Mouse (Mus musculus): Measurements from ENCODE around the gene 1700023F06Rik.

The 1700023F06Rik gene

DNA sequence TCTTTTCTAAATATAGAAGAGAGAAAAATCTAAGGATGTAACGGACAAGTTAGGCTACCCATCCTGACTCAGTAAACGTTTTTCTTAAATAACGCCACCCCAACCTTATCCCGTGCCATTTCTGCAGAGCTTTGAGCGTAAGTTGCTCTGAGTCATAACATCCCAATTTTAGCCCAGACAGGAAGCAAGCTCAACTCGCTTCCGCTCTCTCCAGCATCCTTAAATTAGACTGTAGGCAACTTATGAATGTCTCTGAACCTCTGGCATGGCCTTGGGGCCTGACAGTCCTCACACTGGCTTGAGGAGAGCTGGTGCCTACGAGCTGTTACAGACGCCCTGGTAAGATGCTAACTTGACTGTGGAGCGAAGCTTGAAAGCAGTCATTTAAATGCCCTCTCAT lies 15.1 kb upstream of the 1700023F06Rik start:
- CTCF ChIA-PET, result interaction anchor here (0.7 kb wide), 1 partner anchor 78 kb away, joined by 4 read pairs; no protein-coding TSS in a partner anchor

DNA sequence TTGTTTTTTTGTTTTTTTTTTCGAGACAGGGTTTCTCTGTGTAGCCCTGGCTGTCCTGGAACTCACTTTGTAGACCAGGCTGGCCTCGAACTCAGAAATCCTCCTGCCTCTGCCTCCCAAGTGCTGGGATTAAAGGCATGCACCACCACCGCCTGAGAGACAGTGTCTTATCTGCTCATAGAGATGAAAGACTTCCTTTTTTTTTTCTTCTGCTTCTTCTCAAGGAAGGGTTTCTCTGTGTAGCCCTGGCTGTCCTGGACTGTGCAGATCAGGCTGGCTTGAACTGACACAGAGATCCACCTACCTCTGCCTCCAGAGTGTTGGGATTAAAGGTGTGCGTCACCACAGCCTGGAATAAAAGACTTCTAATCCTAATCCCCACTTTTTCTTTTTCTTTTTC lies 14.4 kb upstream of the 1700023F06Rik start:
- CTCF ChIA-PET, result interaction anchor here (0.7 kb wide), 1 partner anchor 78 kb away, joined by 4 read pairs; no protein-coding TSS in a partner anchor

DNA sequence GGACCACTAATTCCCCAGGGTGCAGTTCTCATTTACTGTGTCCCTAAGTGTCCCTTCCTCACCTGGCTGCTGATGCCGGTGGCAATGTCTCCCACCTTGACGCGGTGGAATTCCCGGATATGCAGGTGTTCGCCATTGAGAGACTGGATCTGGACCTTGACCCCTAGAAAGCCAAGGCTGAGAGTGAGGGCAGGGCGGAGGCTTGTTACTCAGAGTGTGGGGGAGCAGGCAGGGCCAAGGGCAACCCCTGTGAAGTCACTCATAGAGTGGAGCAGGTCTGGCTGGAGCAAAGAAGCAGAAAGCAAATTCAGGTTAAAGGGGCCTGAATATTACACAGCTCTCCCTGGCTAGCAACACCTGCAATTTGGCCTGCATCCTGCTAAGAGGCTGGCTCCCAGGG lies 13.1 kb upstream of the 1700023F06Rik start:
- CTCF ChIA-PET, result interaction anchor here (0.7 to 1.3 kb wide), 2 partner anchors 14 to 106 kb away, joined by 4 to 7 read pairs; no protein-coding TSS in a partner anchor

DNA sequence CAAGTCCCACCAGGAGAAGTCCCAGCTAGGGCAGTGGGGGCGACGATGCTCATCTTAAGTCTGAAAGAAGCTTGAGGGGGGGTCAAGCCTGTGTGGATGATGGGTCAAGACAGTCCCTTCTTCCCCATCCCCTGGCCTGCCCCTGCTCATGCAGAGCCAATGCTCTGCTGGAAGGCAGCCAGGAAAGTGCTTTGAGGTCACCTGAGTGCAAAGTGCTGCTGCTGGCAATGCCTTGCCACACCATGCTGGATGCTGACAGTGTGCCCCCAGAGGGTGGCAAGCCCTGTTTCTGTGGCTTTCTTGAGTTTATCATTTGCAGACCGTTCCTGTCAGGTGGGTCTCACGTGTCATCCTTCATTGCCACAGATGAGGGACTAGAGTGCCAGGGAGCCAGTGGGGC lies 11.6 kb upstream of the 1700023F06Rik start:
- CTCF ChIA-PET, result no interaction called here

DNA sequence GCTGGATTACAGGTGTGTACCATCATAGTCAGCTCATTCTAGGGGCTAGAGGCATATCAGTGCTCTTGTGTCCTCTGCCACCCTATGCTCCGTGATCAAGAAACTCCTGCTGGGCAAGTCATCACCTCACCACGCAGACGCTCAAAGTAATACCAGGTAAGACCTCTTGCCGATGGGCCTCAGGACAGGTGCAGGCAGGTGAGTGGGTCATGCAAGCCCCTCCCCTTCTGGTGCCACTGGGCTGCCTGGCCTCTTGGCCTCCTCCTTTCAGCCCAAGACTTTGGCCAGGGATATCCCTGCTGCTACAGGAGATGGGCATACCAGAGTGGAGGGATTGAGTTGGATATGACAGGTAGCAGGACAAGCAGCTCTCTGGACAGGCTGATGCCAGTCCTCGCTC lies 10.9 kb upstream of the 1700023F06Rik start:
- CTCF ChIA-PET, result interaction anchor here (0.8 to 1.2 kb wide), 2 partner anchors 14 to 70 kb away, joined by 3 read pairs; no protein-coding TSS in a partner anchor

DNA sequence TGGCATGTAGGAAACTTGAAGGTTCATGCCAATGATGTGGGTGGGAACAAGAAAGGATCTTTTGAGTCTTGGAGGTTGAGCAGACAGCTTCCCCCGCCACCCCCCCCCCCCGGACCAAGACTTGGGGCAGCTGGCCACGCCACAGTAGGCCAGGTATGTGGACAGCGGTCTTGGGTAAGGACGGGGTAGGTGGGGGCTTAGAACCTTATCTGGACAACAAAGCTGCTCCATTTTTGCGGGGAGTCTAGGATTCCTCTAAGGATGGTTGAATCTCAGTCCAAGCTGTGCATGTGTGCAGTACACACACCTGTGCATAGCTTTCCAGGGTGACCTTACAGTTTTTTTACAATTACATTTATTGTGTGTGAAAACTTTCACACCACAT lies 10.2 kb upstream of the 1700023F06Rik start:
- CTCF ChIA-PET, result interaction anchor here (0.6 to 1.2 kb wide), 3 partner anchors 15 to 75 kb away, joined by 3 read pairs; no protein-coding TSS in a partner anchor

DNA sequence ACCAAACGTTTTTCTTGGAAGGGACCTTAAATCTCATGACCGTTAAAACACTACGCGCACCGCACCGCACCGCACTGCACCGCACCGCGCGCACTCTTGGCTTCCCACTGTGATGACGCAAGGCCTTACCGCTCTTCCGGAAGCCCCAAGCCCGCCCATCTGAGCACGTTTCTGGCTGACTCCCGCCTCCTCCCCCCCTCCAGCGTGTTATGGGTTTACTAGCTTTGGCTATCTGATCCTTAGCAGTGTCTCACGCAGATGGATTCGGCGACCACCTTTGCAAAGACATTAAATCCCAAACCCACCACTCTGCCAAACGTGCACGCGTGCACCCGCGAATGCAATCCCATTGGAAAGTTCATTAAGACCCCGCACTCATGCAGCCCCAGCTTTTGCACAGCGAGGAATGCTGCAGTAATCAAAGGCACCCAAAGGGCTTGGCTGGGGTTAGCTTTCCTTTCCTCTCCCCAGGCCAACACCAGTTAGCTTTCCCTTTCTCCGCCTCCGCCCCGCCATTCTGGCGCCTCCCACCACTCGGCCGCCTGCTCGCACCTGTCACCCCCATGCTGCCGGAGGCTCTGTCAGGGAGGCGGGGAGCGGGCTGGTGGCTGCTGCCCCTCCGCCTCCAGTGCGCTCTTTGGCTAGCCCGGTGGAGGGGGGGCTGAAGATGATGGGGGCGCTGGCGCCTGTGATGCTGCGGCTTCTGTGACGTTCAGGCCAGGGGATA lies 9.6 kb upstream of the 1700023F06Rik start, which contains the start of gene Spata32:
Spata32 (minus strand) TSS at position 643 of the 727 bp plus-strand sequence.
- CTCF ChIA-PET, result interaction anchor here (0.8 kb wide), 1 partner anchor 116 kb away, joined by 3 read pairs; no protein-coding TSS in a partner anchor

DNA sequence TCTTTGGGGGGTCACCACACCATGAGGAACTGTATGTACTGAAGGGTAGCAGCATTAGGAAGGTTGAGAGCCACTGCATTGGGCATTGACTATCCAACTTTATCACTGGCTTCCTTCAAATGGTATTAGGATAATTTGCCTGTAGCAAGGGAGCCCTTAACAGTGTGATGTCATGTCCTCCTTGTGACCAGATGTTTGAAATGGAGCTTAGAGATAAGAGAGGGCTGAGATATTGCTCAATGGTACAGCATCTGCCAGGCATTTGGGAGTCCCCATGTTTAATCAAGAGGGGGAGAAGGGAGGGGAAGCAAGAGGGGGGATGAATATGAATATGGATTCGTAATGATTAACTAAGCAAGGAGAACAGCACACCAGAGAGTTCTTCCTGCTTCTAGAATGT lies 7.0 kb upstream of the 1700023F06Rik start:
- CTCF ChIA-PET, result no interaction called here

DNA sequence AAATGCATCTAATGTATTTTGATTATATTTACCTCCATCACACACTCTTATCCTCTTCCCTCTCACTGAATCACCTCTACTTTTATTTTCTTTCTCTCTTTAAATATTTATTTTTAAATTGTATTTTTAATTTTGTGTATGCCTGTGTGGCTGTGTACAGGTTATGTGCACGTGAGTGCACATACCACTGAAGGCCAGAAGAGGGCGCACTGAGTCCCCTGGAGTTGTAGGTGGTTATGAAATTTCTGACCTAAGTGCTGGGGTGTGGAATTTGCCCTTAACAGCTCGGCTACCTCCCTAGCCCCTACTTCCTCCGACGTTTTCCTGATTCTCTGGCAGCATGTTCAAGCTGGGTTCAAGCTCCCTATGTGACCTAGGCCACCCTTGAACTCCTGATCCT lies 5.4 kb upstream of the 1700023F06Rik start:
- CTCF ChIA-PET, result no interaction called here

DNA sequence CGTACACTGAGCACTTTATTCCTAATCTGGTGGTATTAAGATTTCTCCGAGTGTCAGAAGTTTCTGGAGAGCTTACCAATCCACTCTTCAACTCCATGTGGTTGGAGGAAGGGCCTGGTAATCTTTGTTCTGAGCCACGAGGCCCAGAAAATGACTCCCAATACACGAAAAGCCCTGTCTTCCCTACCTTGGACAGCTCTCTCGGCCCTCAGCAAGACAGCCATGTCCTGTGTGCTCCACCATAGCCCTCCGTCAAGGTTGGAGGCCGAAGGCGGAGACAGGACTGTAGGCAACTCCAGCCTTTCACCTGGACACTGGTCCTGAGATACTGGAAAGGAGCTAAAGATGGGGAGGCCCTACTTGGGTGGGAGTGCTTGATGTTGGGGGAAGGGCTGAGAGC lies 1.9 kb upstream of the 1700023F06Rik start:
- CTCF ChIA-PET, result no interaction called here

DNA sequence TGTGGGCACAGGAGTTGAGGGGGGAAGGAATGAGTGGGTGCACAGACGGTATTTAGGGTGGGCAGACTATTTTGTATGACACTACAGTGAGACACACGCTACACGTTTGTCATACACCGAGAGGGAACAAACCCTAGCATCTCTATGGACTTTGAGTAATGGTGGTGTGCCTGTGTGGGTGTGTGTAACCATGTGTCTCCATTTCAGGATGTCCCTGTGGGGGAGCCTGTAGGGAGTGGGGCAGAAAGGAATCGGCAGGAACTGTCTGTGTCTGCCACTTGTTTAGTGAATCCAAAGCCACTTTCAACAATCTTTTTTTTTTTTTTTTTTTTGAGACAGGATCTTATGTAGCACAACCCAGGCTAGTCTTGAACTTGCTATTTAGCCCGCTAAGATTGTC lies 2.2 kb downstream of the 1700023F06Rik start:
- CTCF ChIA-PET, result interaction anchor here (0.6 kb wide), 1 partner anchor 149 kb away, joined by 27 read pairs; no protein-coding TSS in a partner anchor

DNA sequence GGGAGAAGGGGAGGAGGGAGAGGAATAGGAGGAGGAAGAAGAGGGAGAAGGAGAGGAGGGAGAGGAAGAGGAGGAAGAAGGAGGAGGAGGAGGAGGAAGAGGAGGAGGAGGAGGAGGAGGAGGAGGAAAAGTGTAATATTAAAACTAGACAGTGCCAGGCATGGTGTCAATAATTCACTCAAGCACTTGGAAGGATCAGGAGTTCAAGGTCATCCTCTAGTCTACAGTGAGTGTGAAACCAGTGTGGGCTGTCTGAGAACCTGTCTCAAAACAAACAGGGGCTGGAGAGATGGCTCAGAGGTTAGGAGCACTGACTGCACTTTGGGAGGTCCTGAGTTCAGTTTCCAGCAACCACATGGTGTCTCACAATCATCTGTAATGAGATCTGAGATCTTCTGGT lies 6.0 kb downstream of the 1700023F06Rik start:
- CTCF ChIA-PET, result no interaction called here

DNA sequence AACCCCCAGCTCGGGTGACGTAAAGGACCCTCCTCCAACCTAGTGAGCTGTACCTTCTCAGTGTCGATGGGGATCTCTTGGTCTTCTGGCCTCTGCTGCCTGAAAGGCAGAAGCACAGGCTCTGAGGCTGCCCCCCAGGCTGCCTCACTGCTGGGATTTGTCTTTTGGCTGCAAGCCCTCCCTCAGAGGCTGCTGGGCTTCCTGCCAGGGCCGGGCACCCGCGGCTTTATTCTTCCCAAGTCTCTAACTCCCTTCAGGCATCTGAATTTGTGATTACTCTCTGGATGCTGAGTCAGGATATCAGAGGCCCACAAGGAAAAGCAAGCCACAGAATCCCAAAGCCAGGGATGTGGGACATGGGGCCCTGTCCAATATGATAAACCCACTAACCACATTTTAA lies 6.7 kb downstream of the 1700023F06Rik start:
- CTCF ChIA-PET, result no interaction called here

DNA sequence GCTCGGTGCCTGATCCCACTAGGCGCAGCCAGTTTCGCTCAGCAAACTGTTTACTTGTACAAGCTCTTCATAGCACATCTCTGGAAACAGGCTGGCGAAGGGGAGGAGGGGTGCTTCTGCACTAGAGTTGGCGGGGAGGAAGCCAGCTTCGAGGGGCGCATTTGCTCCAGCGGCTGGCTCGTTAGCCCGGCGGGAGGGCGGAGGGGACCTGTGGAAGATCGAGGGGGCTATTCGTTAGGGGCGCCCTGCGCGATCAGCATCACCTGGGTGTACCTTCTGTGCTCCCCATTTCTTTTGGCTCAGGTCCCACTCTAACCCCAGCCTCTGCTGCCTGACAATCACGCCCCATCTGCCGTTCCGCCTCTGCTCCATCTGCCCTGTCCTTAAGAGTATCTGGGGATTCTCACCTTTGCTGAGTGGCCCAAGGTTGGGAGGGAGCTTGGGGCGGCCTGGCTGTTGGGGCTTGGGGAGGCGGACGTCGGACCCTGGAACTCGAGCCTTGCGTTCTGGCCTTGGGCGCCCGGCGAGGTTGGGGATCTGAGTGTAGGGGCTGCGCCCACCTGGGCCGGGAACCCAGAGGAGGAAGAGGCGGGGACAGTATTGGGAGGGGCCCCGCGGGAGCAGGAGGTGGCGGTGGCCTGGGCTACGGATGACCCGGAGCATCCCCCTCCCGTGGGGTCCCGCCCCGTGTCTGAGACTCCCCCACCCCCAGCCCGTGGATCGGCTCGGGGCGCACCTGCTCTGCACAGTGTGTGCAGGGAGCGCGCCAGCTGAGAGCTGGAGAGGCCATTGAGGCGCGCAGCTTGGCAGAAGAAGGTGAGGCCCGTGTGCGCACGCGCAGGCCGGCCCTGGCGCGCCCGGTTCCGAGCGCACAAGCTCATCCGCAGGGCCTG lies 9.2 kb downstream of the 1700023F06Rik start:
- CTCF ChIA-PET, result interaction anchor here (0.6 kb wide), 1 partner anchor 86 kb away, joined by 10 read pairs; no protein-coding TSS in a partner anchor

DNA sequence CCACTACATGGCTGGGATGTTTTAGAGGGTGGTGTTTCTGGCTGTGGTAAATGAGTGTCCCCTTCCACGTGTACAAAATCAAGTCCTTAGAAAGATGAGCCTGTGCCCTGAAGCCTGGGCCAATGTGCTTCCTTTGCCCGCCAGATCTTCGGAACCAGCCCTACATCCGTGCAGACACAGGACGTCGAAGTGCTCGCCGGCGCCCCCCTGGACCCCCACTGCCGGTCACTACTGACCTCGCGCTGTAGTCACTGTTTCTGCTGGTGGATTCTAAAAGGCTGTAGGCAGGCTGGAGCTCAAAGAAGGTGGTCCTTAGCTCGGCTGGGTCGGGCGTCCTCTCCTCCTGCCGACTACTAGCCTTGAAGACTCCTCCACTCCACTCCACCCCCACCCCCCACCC lies 10.0 kb downstream of the 1700023F06Rik start:
- CTCF ChIA-PET, result interaction anchor here (0.6 to 0.7 kb wide), 2 partner anchors 87 to 96 kb away, joined by 4 to 10 read pairs; no protein-coding TSS in a partner anchor

DNA sequence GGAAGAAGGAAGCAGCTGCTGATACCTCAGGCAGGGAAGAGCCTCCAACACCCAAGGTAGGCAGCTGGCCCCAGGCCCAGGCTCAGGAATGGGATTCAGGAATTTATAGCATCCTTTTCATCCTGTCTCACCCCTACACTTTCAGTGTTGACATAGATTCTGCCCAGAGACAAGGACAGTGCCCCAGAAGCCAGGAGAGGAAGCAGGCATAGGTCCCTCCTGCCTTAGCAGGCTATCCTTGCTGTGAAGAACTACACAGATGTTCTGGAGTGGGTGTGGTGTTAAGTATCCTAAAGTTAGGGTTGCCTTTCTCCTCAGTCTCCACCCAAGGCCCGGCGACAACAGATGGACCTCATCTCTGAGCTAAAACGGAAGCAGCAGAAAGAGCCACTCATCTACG lies 11.0 kb downstream of the 1700023F06Rik start:
- CTCF ChIA-PET, result no interaction called here

DNA sequence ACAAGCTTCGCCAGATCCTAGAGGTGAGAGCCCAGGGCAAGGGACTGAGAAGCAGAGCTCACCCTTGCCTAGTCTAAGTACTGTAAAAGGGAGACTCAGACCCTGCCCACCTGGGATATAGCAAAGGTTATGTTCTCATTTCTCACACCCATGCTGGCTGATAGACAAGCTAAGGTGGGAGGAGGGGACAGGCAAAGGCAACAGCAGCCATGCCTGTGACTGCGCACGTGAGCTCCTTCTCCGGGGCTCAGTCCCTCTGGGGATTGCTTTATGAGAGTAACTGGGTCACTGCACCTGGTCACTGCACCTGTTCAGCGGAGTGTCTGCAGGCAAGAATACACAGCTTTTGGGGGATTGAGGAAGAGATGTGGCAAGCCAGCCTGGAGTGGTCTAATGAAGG lies 12.7 kb downstream of the 1700023F06Rik start:
- CTCF ChIA-PET, result interaction anchor here (2.1 kb wide), 1 partner anchor 11 kb away, joined by 7 read pairs; no protein-coding TSS in a partner anchor

DNA sequence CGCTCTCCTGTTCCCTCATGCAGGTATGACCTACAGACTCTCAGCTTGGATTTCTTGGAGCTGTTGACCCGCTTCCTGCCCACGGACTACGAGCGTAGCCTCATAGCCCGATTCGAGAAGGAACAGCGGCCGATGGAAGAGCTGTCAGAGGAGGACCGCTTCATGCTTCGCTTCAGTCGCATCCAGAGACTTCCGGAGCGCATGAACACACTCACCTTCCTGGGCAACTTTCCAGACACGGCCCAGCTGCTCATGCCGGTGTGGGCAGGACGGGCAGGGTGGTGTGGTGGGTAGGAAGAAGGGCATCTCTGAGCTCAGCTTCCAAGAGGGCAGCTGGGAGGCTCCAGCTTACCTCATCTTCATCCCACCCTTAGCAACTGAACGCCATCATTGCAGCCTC lies 13.1 kb downstream of the 1700023F06Rik start:
- CTCF ChIA-PET, result interaction anchor here (2.1 kb wide), 1 partner anchor 10 kb away, joined by 7 read pairs; no protein-coding TSS in a partner anchor

DNA sequence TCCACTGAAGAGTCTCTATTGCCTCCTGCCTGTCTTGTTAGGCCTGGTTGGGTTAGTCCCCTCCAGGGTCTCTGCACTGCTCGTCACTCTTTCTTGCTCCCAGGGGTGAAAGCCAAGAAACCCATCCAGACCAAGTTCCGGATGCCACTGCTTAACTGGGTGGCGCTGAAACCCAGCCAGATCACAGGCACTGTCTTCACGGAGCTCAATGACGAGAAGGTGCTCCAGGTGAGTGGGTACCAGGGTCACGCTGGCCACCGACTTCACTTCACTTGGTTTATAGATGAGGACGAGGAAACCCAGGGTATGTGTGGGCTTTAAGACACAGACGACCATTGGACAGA lies 14.6 kb downstream of the 1700023F06Rik start:
- CTCF ChIA-PET, result no interaction called here

DNA sequence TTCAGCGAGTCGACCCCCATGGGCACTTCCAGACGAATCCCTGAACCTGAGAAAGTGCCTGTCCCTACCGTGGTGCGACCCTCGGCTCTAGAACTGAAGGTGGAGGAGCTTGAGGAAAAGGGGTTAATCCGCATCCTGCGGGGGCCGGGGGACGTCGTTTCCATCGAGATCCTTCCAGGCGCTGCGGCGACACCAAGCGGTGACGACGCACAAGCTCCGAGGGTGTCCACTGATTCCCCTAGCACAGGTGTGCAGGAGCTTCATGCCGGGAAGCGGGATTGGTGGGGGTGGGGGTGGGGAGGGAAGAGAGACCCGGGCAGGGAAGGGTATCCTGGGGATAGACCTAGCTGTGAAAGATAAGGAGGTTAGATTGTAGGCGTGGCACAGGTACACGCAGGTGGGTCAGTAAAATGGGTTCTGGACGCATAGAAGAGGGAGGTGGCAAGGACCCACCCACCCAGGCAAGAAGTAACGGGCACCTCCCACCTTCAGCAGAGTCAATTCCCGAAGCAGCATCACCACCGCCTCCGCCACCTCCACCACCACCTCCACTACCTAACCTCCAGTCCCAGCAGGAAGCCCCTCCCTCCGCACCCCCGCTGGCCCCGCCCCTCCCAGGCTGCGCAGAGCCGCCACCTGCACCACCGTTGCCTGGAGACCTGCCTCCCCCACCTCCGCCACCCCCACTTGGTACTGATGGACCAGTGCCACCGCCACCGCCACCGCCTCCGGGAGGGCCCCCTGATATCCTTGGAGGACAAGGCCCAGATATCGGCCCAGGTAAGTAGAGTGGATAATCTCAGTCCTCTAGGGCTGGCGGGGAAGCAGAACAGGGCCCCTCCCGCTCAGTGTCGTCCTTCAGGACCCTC lies 15.2 kb downstream of the 1700023F06Rik start:
- CTCF ChIA-PET, result no interaction called here

DNA sequence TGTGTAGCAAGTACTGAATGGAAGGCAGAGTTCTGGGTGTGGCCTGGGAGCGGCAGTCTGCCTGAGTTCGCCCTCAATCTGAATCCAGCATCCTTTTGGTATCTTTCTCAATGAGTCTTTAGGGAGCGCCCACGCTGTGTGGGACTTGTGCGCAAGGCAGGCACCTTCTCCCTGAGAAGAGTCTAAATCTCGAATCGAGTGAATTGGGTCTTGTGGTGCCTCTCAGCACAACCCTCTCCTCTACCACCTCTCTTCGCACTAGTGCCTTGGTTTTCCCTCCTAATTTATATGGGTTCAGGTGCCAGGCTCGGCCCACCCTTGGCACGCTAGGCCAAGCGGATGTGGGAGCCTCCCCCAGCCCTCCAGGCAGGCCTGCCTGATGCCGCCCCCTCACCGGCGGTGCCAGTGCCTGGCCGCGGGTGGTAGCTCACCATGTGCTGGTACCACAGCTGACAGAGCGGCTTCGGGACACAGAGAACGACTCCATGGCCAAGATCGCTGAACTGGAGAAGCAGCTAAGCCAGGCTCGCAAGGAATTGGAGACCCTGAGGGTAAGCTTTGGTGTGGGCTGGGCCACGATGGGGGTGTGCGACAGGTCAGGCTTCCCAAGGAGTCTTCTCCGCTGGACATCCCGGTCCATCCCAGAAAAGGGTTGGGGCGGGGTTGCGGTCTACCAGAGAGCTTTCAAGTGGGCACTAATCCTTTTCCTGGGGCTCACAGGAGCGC lies 16.0 kb downstream of the 1700023F06Rik start:
- CTCF ChIA-PET, result no interaction called here

All from spleen, embryonic (tissue).